Mouse (Mus musculus) myocyte (in vitro differentiated cells): Measurements from ENCODE around the gene Mical2. TPM values are rescaled to one million over a fixed set of nuclear protein-coding genes. Genes with fewer than 3 reads are reported as not detected.

ENCODE experiments used
- H3K27me3 ChIP-seq: one replicate; pipeline ENCODE4 v1.6.1; 2011; ENCODE audit not compliant: control insufficient read depth, insufficient read depth, insufficient read length
- H3K36me3 ChIP-seq: one replicate; pipeline ENCODE4 v1.6.1; 2011; ENCODE audit not compliant: control insufficient read depth, insufficient read depth
- H3K4me2 ChIP-seq: one replicate; pipeline ENCODE4 v1.6.1; 2011; ENCODE audit warnings: low read depth, control low read depth
- H3K4me3 ChIP-seq: one replicate; pipeline ENCODE4 v1.5.1; 2011; ENCODE audit warnings: mild to moderate bottlenecking, control low read depth, moderate library complexity
- H3K79me2 ChIP-seq: one replicate; pipeline ENCODE4 v1.6.1; 2011; ENCODE audit not compliant: control insufficient read depth, insufficient read depth
- H3ac ChIP-seq: one replicate; pipeline ENCODE4 v1.6.1; 2011; ENCODE audit not compliant: control insufficient read depth, insufficient read length
- CEBPB ChIP-seq: IDR thresholded peaks from 2 replicates; pipeline ENCODE4 v1.6.1; 2011; ENCODE audit warnings: mild to moderate bottlenecking, moderate library complexity; ENCODE audit not compliant: poor library complexity, insufficient read depth, severe bottlenecking
- E2F4 ChIP-seq: IDR thresholded peaks from one replicate; pipeline ENCODE4 v1.6.1; 2011; ENCODE audit warnings: mild to moderate bottlenecking, control low read depth, moderate library complexity; ENCODE audit not compliant: insufficient read depth
- MAX ChIP-seq: IDR thresholded peaks from one replicate; pipeline ENCODE4 v1.6.1; 2011; ENCODE audit warnings: low read depth, mild to moderate bottlenecking, control low read depth
- MYOD1 ChIP-seq, 3 experiments: IDR thresholded peaks; one replicate each; pipeline ENCODE4 v1.6.1; 2011; ENCODE audit warnings: control low read depth in 2 of 3, low read depth in 2 of 3, mild to moderate bottlenecking in 2 of 3, moderate library complexity in 1 of 3; ENCODE audit not compliant: insufficient read length in 2 of 3, control insufficient read depth in 1 of 3
- MYOG ChIP-seq, 3 experiments: IDR thresholded peaks; one replicate each; pipeline ENCODE4 v1.6.1; 2011; ENCODE audit warnings: control low read depth in 2 of 3, low read depth in 2 of 3, mild to moderate bottlenecking in 2 of 3; ENCODE audit not compliant: insufficient read length in 2 of 3, control insufficient read depth in 1 of 3, insufficient read depth in 1 of 3
- POLR2A ChIP-seq: IDR thresholded peaks from one replicate; pipeline ENCODE4 v1.6.1; 2011; ENCODE audit warnings: low read depth, mild to moderate bottlenecking, control low read depth, moderate library complexity; ENCODE audit not compliant: insufficient read length
- POLR2AphosphoS2 ChIP-seq: IDR thresholded peaks from one replicate; pipeline ENCODE4 v1.6.1; 2011; ENCODE audit warnings: low read depth, control low read depth; ENCODE audit not compliant: insufficient read length
- REST ChIP-seq: IDR thresholded peaks from one replicate; pipeline ENCODE4 v1.6.1; 2011; ENCODE audit warnings: mild to moderate bottlenecking, control low read depth, moderate library complexity; ENCODE audit not compliant: insufficient read depth, insufficient read length
- SRF ChIP-seq: IDR thresholded peaks from one replicate; pipeline ENCODE4 v1.6.1; 2011; ENCODE audit warnings: low read depth; ENCODE audit not compliant: control insufficient read depth, insufficient read length
- TCF12 ChIP-seq: IDR thresholded peaks from one replicate; pipeline ENCODE4 v1.6.1; 2011; ENCODE audit warnings: mild to moderate bottlenecking, control low read depth; ENCODE audit not compliant: poor library complexity, insufficient read depth, severe bottlenecking
- TCF3 ChIP-seq: IDR thresholded peaks from one replicate; pipeline ENCODE4 v1.6.1; 2011; ENCODE audit warnings: low read depth, control low read depth; ENCODE audit not compliant: insufficient read length
- USF1 ChIP-seq: IDR thresholded peaks from one replicate; pipeline ENCODE4 v1.6.1; 2011; ENCODE audit warnings: low read depth, mild to moderate bottlenecking, control low read depth, moderate library complexity
- polyA plus RNA-seq: library from polyadenylated mRNA; unstranded; fragments of >200 nt; fragmentation: generic; extraction: Trizol; gene quantifications from one replicate; pipeline ENCODE4 v1.2.1, GENCODE M21; 2012; ENCODE audit warnings: missing spikeins

The Mical2 gene
- polyA plus RNA-seq, 1 experiment = 34.8 TPM

DNA sequence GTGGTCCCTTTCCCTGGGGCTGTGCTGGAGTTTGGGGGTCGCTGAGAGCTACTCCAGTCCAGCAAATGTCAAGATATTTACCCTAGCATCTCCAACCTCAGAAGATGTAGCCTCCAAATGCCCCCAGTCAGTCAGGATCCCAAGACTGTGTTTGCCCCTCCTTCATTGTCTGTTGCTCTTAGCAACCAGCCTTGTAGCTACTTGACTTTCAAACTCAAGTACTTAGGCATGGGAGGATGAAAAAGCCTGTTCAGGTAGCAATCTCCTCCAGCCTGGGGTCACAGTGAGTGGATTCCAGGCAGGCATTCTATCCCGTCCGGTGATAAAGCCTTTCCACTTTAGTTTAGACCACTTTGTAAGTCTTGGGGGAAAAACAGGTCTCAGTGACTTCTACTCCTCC is 28.6 kb downstream of the Mical2 start:
- Histone ChIP-seq H3K4me2 (no peak overlapping the region), H3ac (no peak overlapping the region), H3K36me3 (no peaks in the 10 kb centered on the region), H3K79me2 (peaks cover 72% of the 10 kb centered on the region), H3K4me3 (no peak overlapping the region), H3K27me3 (no peaks in the 10 kb centered on the region)
- TF ChIP-seq POLR2A = no peak
- TF ChIP-seq TCF3 = no peak
- no peak for TF ChIP-seq REST
- TF ChIP-seq SRF = no peak
- TF ChIP-seq CEBPB = no peak

DNA sequence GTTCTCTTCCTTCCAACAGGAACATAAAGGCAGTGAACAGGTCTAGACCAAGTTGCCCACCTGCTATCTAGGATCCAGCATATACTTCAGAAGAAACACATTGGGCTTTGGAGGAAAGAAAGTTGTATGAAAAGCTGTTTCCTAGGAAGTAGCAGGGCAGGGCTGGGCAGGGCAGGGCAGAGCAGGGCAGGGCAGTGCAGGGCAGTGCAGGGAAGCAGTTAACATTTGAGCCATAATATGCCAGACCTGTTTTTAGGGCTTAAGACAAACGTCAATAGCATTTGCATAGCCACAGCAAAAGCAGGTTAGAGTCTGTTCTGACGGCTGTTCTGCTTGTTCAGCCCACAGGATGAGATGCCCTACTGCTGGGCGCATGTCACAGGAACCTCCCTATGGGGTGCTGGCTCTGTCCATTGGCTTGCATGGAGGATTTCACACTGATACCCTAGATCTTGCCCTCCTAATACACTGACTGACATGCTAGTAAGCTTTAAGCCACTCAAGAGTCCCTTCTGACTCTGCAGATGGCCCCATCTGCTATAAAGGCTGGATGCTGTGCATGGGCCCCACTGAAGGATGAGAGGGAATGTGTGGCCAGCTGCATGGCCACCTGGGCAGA is 29.7 kb downstream of the Mical2 start:
- no peak overlapping the region for H3ac ChIP-seq
- no peak overlapping the region for H3K4me2 ChIP-seq
- H3K4me3 ChIP-seq = no peak overlapping the region
- TF ChIP-seq USF1 (no peak), TCF3 (no peak), MYOD1 (IDR thresholded peaks at IDR 0.05; ENCODE audit: control insufficient read depth in 1 of 3, insufficient read length in 2 of 3, low read depth in 2 of 3) (no peak), SRF (no peak), MAX (no peak), CEBPB (no peak), REST (no peak), POLR2A (no peak), TCF12 (no peak), MYOG (IDR thresholded peaks at IDR 0.05; ENCODE audit: control insufficient read depth in 1 of 3, insufficient read depth in 1 of 3, insufficient read length in 2 of 3, low read depth in 2 of 3) (no peak), E2F4 (no peak)
- peaks cover 68% of the 10 kb centered on the region for H3K79me2 ChIP-seq
- H3K27me3 ChIP-seq = no peaks in the 10 kb centered on the region
- no peaks in the 10 kb centered on the region for H3K36me3 ChIP-seq

DNA sequence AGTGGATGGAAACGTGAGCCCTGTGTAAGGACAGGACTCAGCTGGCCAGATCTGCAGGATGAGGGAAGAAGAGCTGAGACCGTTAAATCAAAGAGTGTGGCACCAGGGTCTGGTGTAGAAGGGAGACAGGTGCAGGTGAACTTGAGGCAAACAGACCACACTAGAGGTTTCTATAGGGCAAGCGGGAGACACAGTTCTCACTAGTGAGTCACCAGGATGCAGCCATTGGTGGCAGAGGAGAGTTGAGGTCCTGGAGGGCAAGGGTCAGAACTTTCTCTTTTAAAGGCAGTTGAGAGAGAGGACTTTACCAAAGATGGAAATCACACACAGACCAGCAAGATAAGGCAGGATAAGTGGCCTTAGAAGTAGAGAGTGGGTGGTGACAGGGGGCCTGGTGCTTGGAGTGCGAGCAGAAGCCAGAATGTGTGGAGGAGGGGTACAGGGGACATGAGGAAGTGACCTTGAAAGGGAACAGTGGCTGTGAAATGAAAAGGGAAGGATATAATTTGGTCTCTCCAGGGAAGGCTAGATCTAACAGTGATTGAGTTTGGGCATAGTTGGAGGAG is 32.8 kb downstream of the Mical2 start:
- TF ChIP-seq REST (no peak), MYOD1 (IDR thresholded peaks at IDR 0.05; ENCODE audit: control insufficient read depth in 1 of 3, insufficient read length in 2 of 3, low read depth in 2 of 3) (no peak), MYOG (IDR thresholded peaks at IDR 0.05; ENCODE audit: control insufficient read depth in 1 of 3, insufficient read depth in 1 of 3, insufficient read length in 2 of 3, low read depth in 2 of 3) (no peak), USF1 (no peak), TCF12 (no peak), CEBPB (no peak), POLR2A (no peak), E2F4 (no peak), MAX (no peak)
- H3K36me3 ChIP-seq = no peaks in the 10 kb centered on the region
- H3K27me3 ChIP-seq = no peaks in the 10 kb centered on the region
- peaks cover 58% of the 10 kb centered on the region for H3K79me2 ChIP-seq
- H3K4me3 ChIP-seq = no peak overlapping the region
- no peak overlapping the region for H3ac ChIP-seq
- H3K4me2 ChIP-seq = no peak overlapping the region

DNA sequence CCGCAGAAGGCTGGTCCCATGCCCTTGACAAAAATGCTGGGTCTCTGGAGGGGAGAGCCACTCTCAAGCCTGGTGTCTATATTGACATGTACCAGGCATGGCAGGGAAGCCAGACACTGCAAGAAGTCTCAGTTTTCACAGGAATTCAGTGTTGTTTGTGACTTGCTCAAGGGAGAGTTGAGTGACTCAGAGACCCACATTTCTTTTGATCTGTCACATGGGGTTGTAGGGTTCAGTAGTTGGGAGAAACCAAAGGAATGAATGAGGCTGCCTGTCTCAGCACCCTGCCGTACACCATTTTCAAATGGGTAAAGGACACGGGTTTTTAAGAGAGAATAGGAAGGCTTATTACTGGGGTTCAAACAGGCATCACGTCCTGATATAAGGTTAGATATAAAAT is 33.6 kb downstream of the Mical2 start:
- H3ac ChIP-seq = no peak overlapping the region
- H3K27me3 ChIP-seq = no peaks in the 10 kb centered on the region
- H3K4me2 ChIP-seq = peak overlapping the region; percentile 14
- no peaks in the 10 kb centered on the region for H3K36me3 ChIP-seq
- H3K79me2 ChIP-seq = peaks cover 60% of the 10 kb centered on the region
- TF ChIP-seq USF1 (peak; percentile 69), REST (no peak), MYOD1 (IDR thresholded peaks at IDR 0.05; ENCODE audit: control insufficient read depth in 1 of 3, insufficient read length in 2 of 3, low read depth in 2 of 3) (no peak)
- no peak overlapping the region for H3K4me3 ChIP-seq

DNA sequence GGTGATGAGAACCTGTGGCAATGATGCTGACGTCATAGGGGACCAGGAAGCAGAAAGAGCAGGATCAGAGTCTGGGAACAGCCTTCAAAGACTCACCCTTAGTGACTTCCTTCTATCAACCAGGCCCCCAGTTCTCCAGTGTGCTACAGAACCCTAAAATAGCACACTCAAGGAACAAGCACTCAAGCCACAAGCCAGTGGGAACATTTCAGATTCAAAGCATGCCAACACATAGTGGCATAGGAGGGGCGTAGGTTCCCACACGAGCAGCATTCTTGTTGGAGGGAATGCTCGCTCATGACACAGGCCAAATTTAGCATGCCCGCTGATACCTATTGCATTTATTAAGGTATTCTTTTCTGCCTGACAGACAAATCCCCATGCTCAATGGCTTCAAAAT is 35.5 kb downstream of the Mical2 start:
- TF ChIP-seq TCF3 (no peak), MYOD1 (IDR thresholded peaks at IDR 0.05; ENCODE audit: control insufficient read depth in 1 of 3, insufficient read length in 2 of 3, low read depth in 2 of 3) (no peak), POLR2A (no peak), TCF12 (no peak), CEBPB (no peak), REST (no peak), MYOG (IDR thresholded peaks at IDR 0.05; ENCODE audit: control insufficient read depth in 1 of 3, insufficient read depth in 1 of 3, insufficient read length in 2 of 3, low read depth in 2 of 3) (no peak), USF1 (no peak), MAX (no peak), POLR2AphosphoS2 (no peak), E2F4 (no peak), SRF (no peak)
- H3K27me3 ChIP-seq = no peaks in the 10 kb centered on the region
- no peak overlapping the region for H3ac ChIP-seq
- H3K79me2 ChIP-seq = peaks cover 67% of the 10 kb centered on the region
- no peaks in the 10 kb centered on the region for H3K36me3 ChIP-seq
- H3K4me2 ChIP-seq = no peak overlapping the region
- H3K4me3 ChIP-seq = no peak overlapping the region
